Mouse (Mus musculus) limb, embryonic 12.5 days (tissue): Measurements from ENCODE around the gene Mff. TPM values are rescaled to one million over a fixed set of nuclear protein-coding genes. Genes with fewer than 3 reads are reported as not detected.

Source experiments
- ATAC-seq: fragments of 200-750 bp; cut with Nextera tagmentation; 2 replicates; pipeline ENCODE4 v1.8.0; 2017; ENCODE audit warnings: low read depth, moderate TSS enrichment; ENCODE audit not compliant: insufficient number of reproducible peaks, insufficient read depth, low FRiP score, low TSS enrichment
- H3K27ac ChIP-seq: fragments of 300-500 bp; sonication (generic); 2 replicates; pipeline ENCODE4 v1.5.1; 2016; ENCODE audit warnings: mild to moderate bottlenecking, moderate library complexity
- H3K27me3 ChIP-seq: fragments of 300-500 bp; sonication (generic); 2 replicates; pipeline ENCODE4 v1.6.1; 2016; ENCODE audit warnings: mild to moderate bottlenecking, moderate library complexity
- H3K36me3 ChIP-seq: fragments of 300-500 bp; sonication (generic); 2 replicates; pipeline ENCODE4 v1.6.1; 2016; ENCODE audit warnings: mild to moderate bottlenecking, moderate library complexity
- H3K4me1 ChIP-seq: fragments of 300-500 bp; sonication (generic); replicated peaks from 2 replicates; pipeline ENCODE4 v1.6.1; 2016
- H3K4me2 ChIP-seq: fragments of 300-500 bp; sonication (generic); 2 replicates; pipeline ENCODE4 v1.6.1; 2016; ENCODE audit warnings: mild to moderate bottlenecking, moderate library complexity
- H3K4me3 ChIP-seq: fragments of 300-500 bp; sonication (generic); replicated peaks from 2 replicates; pipeline ENCODE4 v1.5.1; 2016; ENCODE audit warnings: mild to moderate bottlenecking
- H3K9ac ChIP-seq: fragments of 300-500 bp; sonication (generic); replicated peaks from 2 replicates; pipeline ENCODE4 v1.6.1; 2016; ENCODE audit warnings: mild to moderate bottlenecking, moderate library complexity
- H3K9me3 ChIP-seq: fragments of 300-500 bp; sonication (generic); 2 replicates; pipeline ENCODE4 v1.6.1; 2016; ENCODE audit warnings: mild to moderate bottlenecking, moderate library complexity
- WGBS: fragments of 180-500 bp; shearing (Covaris S2); methylation state at CpG from one replicate; pipeline ENCODE4 v1.1.7; 2016; 5-methylcytosine and 5-hydroxymethylcytosine counted together
- polyA plus RNA-seq: library from polyadenylated mRNA; unstranded; fragments of >200 nt; fragmentation: Nextera tagmentation; extraction: Ambion mirVana; gene quantifications from 2 replicates; pipeline ENCODE4 v1.2.1, GENCODE M21; 2016

The Mff gene
- polyA plus RNA-seq, 1 experiment from 2014 or later, result 210 TPM

DNA sequence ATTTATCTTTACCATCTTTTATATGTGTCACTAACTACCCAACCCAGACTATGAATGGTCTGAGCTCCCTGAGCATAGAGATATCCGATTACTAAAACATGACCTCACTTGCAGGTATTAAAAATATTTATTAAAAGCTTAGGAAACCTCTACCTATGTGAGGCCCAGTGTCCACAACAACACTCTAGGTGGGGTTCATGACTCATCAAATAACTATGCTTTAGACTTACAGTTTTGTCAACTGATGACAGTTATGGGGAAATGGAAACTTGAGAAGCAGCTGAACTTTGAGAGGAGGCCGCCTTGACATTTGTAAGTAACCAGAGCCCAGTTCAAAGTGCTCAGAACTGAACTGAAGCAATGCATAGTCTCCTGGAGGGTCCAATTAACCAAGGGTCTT lies 70.5 kb downstream of the Mff start:
- H3K4me2 ChIP-seq, result no peak overlapping the region
- no peak for ATAC-seq
- H3K36me3 ChIP-seq, result no peaks in the 10 kb centered on the region
- 80% methylated on average over 2 of the region's 2 CpGs for WGBS
- no peak overlapping the region for H3K4me3 ChIP-seq
- no peaks in the 10 kb centered on the region for H3K27me3 ChIP-seq
- no peak overlapping the region for H3K27ac ChIP-seq
- no peaks in the 10 kb centered on the region for H3K9me3 ChIP-seq
- no peak overlapping the region for H3K9ac ChIP-seq
- H3K4me1 ChIP-seq, result no peaks in the 10 kb centered on the region

DNA sequence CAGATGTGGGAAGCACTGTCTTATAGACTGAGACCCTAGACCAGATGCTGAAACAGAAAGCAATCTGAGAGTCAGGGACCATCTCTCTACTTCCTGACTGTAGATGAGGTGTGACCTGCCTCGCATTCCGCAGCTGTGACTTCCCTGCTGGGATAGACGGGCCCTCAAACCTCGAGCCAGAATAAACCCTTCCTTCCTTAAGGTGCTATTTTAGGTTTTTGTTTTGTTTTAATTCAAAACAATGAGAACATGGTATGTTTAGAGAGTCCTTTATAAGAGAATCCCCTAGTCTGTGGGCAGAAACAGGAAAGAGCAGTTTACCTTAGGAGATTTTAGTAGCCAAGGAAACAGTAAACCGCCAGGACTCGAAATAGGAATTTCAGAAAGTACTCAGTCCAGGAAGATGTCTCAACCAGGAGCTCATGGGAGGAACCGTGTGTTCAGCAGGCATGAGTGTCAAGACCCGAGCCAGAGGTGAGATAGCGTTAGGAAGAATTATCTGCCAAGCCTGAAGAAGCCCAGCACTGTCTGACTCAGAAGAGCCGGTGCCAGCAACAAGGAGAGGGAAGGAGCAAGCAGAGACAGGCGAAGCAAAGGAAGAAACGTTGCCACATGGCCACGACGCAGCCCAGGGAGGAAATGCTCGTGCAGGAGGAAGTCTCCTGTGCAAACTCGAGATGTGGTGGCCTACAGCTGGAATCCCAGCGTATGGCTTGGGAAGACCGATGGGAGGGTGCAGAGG lies 71.2 kb downstream of the Mff start:
- no peak for ATAC-seq
- WGBS, result 68% methylated on average over 18 of the region's 18 CpGs

DNA sequence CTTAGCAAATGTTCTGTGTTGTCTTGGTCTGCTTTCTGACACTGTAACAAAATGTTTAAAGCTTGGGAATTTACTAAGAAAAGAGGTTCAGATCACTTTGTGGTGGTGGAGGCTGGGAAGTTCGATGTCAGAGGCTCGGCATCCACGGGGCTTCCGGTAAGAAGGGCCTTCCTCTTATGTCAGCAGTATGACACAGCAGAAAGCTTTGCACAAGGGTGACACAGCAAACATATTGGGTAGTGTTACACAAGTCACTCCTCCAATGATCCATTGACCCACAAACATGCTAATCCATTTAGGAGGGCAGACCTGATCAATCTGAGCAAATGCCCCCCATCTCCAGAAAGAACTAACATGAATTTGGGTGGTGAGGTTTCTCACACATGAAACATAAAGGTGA lies 72.4 kb downstream of the Mff start:
- Histone ChIP-seq H3K27ac (no peak overlapping the region), H3K27me3 (no peaks in the 10 kb centered on the region), H3K9ac (no peak overlapping the region), H3K9me3 (no peaks in the 10 kb centered on the region), H3K4me1 (no peaks in the 10 kb centered on the region), H3K4me2 (no peak overlapping the region), H3K4me3 (no peak overlapping the region), H3K36me3 (no peaks in the 10 kb centered on the region)
- ATAC-seq, result no peak
- WGBS, result 95% methylated on average over 4 of the region's 4 CpGs

More for the DNA sequence above, 71.2 kb downstream of the Mff start:
- H3K27ac ChIP-seq, result no peak overlapping the region
- H3K36me3 ChIP-seq, result no peaks in the 10 kb centered on the region
- no peaks in the 10 kb centered on the region for H3K9me3 ChIP-seq
- no peak overlapping the region for H3K4me2 ChIP-seq
- no peak overlapping the region for H3K9ac ChIP-seq
- no peaks in the 10 kb centered on the region for H3K4me1 ChIP-seq
- H3K27me3 ChIP-seq, result no peaks in the 10 kb centered on the region
- H3K4me3 ChIP-seq, result no peak overlapping the region

DNA sequence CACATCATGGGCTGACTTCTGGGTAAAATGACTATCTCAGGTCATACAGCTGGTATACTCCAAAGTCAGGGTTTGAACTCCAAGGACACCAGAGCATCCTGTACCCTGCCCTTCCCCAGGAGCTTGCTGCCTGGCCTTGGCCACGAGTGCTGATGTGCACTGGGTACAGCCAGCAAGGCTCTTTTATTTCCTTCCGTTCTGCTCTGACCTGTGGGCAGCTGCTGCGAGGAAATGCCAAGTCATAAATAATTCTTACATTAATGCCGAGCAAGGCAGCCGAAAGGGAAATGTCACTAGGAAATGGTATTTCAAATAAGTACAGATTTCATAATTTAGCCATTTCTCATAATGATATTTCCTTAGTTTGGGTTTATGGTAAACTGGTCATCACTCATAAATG lies 73.6 kb downstream of the Mff start:
- H3K9ac ChIP-seq, result no peak overlapping the region
- H3K4me1 ChIP-seq, result no peaks in the 10 kb centered on the region
- H3K9me3 ChIP-seq, result no peaks in the 10 kb centered on the region
- no peaks in the 10 kb centered on the region for H3K27me3 ChIP-seq
- no peak for ATAC-seq
- no peak overlapping the region for H3K4me2 ChIP-seq
- H3K27ac ChIP-seq, result no peak overlapping the region
- 50% methylated on average over 5 of the region's 5 CpGs for WGBS
- no peak overlapping the region for H3K4me3 ChIP-seq
- no peaks in the 10 kb centered on the region for H3K36me3 ChIP-seq

DNA sequence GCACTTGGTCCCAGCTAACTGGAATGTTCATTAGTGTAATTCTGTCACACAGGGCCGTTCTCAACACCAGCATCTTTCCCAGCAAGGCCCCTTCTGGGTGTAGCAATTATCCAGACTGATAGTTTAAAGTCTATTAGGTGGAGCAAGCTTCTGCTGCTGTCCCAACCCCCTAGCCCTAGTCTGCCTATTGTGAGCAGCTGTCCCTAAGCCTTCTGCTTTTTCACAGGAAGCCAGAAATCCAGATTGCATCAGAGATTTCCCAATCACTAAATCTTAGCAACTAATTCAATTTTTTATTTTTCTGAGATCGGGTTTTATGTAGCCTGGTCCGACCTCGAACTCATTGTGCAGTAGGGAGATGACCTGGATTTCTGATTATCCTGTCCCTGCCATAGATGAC lies 74.2 kb downstream of the Mff start:
- Histone ChIP-seq H3K9ac (no peak overlapping the region), H3K27me3 (no peaks in the 10 kb centered on the region), H3K4me3 (no peak overlapping the region), H3K9me3 (no peaks in the 10 kb centered on the region), H3K4me1 (no peaks in the 10 kb centered on the region), H3K4me2 (no peak overlapping the region), H3K36me3 (no peaks in the 10 kb centered on the region), H3K27ac (no peak overlapping the region)
- 74% methylated on average over 4 of the region's 4 CpGs for WGBS
- ATAC-seq, result no peak

DNA sequence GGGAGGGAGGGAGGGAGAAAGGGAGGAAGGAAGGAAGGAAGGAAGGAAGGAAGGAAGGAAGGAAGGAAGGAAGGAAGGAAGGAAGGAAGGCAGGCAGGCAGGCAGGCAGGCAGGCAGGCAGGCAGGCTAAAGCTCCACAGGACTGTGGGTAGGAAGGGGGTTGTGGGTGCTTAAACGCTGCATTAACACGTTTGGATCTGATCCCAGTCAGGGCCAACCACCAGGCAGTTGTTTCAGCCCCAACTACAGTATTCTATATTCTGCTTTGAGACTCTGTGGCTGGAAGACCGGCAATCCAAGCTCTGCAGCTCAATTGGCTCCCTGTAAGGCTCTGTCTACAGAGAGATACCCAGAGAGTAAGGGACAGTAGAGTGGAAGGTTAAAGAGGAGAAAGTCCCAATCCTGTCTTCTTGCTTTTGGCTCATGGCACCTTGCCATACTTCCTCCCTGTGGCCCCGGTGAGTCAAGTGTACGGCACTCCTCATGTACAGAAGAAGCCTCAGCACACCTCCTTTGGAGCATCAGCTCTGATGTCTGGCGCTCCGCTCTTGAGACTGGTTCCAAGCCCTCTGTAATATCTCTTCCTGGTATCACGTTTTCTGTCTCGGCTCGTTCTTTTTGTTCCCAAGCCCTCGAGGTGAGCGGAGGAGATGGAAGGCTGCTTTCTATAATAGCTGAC lies 76.6 kb downstream of the Mff start:
- H3K4me3 ChIP-seq, result no peak overlapping the region
- no peak overlapping the region for H3K9ac ChIP-seq
- H3K9me3 ChIP-seq, result no peaks in the 10 kb centered on the region
- H3K36me3 ChIP-seq, result no peaks in the 10 kb centered on the region
- no peak overlapping the region for H3K27ac ChIP-seq
- H3K4me1 ChIP-seq, result no peaks in the 10 kb centered on the region
- ATAC-seq, result no peak
- WGBS, result 83% methylated on average over 12 of the region's 12 CpGs
- H3K4me2 ChIP-seq, result no peak overlapping the region
- H3K27me3 ChIP-seq, result no peaks in the 10 kb centered on the region

Other genes starting within 250 kb of the Mff start
- gene Col4a4, start 138.0 kb upstream of the Mff start, polyA plus RNA-seq, result 0.06 and 0.10 TPM in 2 replicates
- 0.03 and 0.05 TPM in 2 replicates for gene Col4a3, start 138.0 kb upstream of the Mff start, polyA plus RNA-seq
- gene Tm4sf20, start 43.6 kb downstream of the Mff start, polyA plus RNA-seq, result 0.23 TPM in 1 of 2 replicates, not detected in the other
- gene Gm47791, start 46.4 kb downstream of the Mff start, polyA plus RNA-seq, result not detected in 2 replicates
- 35.9 and 37.6 TPM in 2 replicates for gene Agfg1, start 114.6 kb downstream of the Mff start, polyA plus RNA-seq
- gene A030005L19Rik, start 188.4 kb downstream of the Mff start, polyA plus RNA-seq, result not detected in 2 replicates
- not detected in 2 replicates for gene A030014E15Rik, start 200.0 kb downstream of the Mff start, polyA plus RNA-seq
- not detected in 2 replicates for gene Gm6217, start 206.5 kb downstream of the Mff start, polyA plus RNA-seq
- not detected in 2 replicates for gene A030003K21Rik, start 218.5 kb downstream of the Mff start, polyA plus RNA-seq
- not detected in 2 replicates for gene Gm7544, start 231.1 kb downstream of the Mff start, polyA plus RNA-seq
- gene Gm47955, start 235.4 kb downstream of the Mff start, polyA plus RNA-seq, result not detected in 2 replicates